Mouse (Mus musculus) small intestine, adult 2 months (tissue): ENCODE results near the gene Uvrag. TPM values are rescaled to one million over a fixed set of nuclear protein-coding genes. Genes with fewer than 3 reads are reported as not detected.

Experiments used
- H3K27ac ChIP-seq: fragments of 200-500 bp; 2 replicates; pipeline ENCODE4 v1.5.1; 2012; ENCODE audit warnings: low read depth, low read length, control low read depth, inconsistent platforms; ENCODE audit not compliant: insufficient read depth
- H3K27me3 ChIP-seq: fragments of 200-500 bp; 2 replicates; pipeline ENCODE4 v1.6.1; 2012; ENCODE audit warnings: mild to moderate bottlenecking, moderate library complexity, low read length, inconsistent platforms; ENCODE audit not compliant: control insufficient read depth, insufficient read depth
- H3K36me3 ChIP-seq: fragments of 200-500 bp; 2 replicates; pipeline ENCODE4 v1.6.1; 2012; ENCODE audit warnings: mild to moderate bottlenecking, low read length, control low read depth, inconsistent platforms; ENCODE audit not compliant: control insufficient read depth, insufficient read depth
- H3K4me1 ChIP-seq: fragments of 200-500 bp; 2 replicates; pipeline ENCODE4 v1.6.1; 2012; ENCODE audit warnings: low read length, inconsistent platforms, mixed read lengths; ENCODE audit not compliant: control insufficient read depth, insufficient read depth, insufficient read length
- H3K4me3 ChIP-seq: fragments of 200-500 bp; 2 replicates; pipeline ENCODE4 v1.5.1; 2012; ENCODE audit warnings: low read depth, mild to moderate bottlenecking, control low read depth, inconsistent platforms, low read length, moderate library complexity
- CTCF ChIP-seq: fragments of 200-500 bp; IDR thresholded peaks from 2 replicates; pipeline ENCODE4 v1.5.1; 2012; ENCODE audit warnings: low read depth, mild to moderate bottlenecking, control low read depth, inconsistent platforms, low read length, moderate library complexity, mixed read lengths; ENCODE audit not compliant: insufficient replicate concordance, insufficient read length; ENCODE audit errors: extremely low read depth
- POLR2A ChIP-seq: fragments of 200-500 bp; IDR thresholded peaks from 2 replicates; pipeline ENCODE4 v1.6.1; 2012; ENCODE audit warnings: low read depth, mild to moderate bottlenecking, control low read depth, inconsistent platforms, low read length, moderate library complexity
- WGBS: fragments of 180-500 bp; shearing (Covaris S2); methylation state at CpG from one replicate; pipeline ENCODE4 v1.1.7; 2018; 5-methylcytosine and 5-hydroxymethylcytosine counted together
- polyA plus RNA-seq: library from polyadenylated mRNA; depleted of rRNA; stranded (reverse); fragments of >200 nt; gene quantifications from 2 replicates; pipeline ENCODE4 v1.2.3, GENCODE M21; 2012

Uvrag gene
- polyA plus RNA-seq, 1 experiment = 28.2 TPM

GRCm38 (mm10) chr7:99034909-99035308 lies 106.0 kb downstream of the Uvrag start:
- Histone ChIP-seq H3K27me3 (no peaks in the 10 kb centered on the region), H3K27ac (no peak overlapping the region), H3K4me1 (peaks cover 4% of the 10 kb centered on the region; the same call in 1 of the 2 replicates), H3K36me3 (0 out of 2 replicates have a peak, but pooled peaks cover 4% of the 10 kb centered on the region), H3K4me3 (no peak overlapping the region)
- 79% methylated on average over 2 of the region's 2 CpGs for WGBS
- TF ChIP-seq CTCF (no peak), POLR2A (no peak)

- Histone ChIP-seq H3K4me3 (no peak overlapping the region), H3K27me3 (no peaks in the 10 kb centered on the region), H3K27ac (no peak overlapping the region), H3K4me1 (peaks cover 10% of the 10 kb centered on the region; the same call in 1 of the 2 replicates), H3K36me3 (0 out of 2 replicates have a peak, but pooled peaks cover 4% of the 10 kb centered on the region)
- TF ChIP-seq CTCF (no peak), POLR2A (no peak)
- WGBS = 41% methylated on average over 5 of the region's 5 CpGs
These were observed 107.1 kb downstream of the Uvrag start for GRCm38 (mm10) chr7:99033838-99034237.

- no peak overlapping the region for H3K4me3 ChIP-seq
- TF ChIP-seq CTCF = no peak
- no peak for TF ChIP-seq POLR2A
- no peak overlapping the region for H3K27ac ChIP-seq
- H3K36me3 ChIP-seq = 0 out of 2 replicates have a peak, but pooled peaks cover 4% of the 10 kb centered on the region
- H3K4me1 ChIP-seq = peaks cover 10% of the 10 kb centered on the region; the same call in 1 of the 2 replicates
- H3K27me3 ChIP-seq = no peaks in the 10 kb centered on the region
- 95% methylated on average over 3 of the region's 3 CpGs for WGBS
These were observed 107.6 kb downstream of the Uvrag start for GRCm38 (mm10) chr7:99033314-99033713.

- no peak for TF ChIP-seq POLR2A
- no peak for TF ChIP-seq CTCF
- no peak overlapping the region for H3K4me3 ChIP-seq
- H3K27me3 ChIP-seq = no peaks in the 10 kb centered on the region
- H3K27ac ChIP-seq = no peak overlapping the region
- 0 out of 2 replicates have a peak, but pooled peaks cover 4% of the 10 kb centered on the region for H3K36me3 ChIP-seq
- 93% methylated on average over 8 of the region's 8 CpGs for WGBS
- peaks cover 10% of the 10 kb centered on the region; the same call in 1 of the 2 replicates for H3K4me1 ChIP-seq
These were observed 108.9 kb downstream of the Uvrag start for GRCm38 (mm10) chr7:99032051-99032450.

GRCm38 (mm10) chr7:99028108-99028507 lies 112.8 kb downstream of the Uvrag start:
- Histone ChIP-seq H3K36me3 (0 out of 2 replicates have a peak, but pooled peaks cover 4% of the 10 kb centered on the region), H3K4me1 (peaks cover 6% of the 10 kb centered on the region; the same call in 1 of the 2 replicates), H3K27ac (no peak overlapping the region), H3K4me3 (no peak overlapping the region), H3K27me3 (no peaks in the 10 kb centered on the region)
- WGBS = 94% methylated on average over 7 of the region's 7 CpGs
- TF ChIP-seq POLR2A (no peak), CTCF (peak; percentile 54; the same call in 1 of the 2 replicates)

- Histone ChIP-seq H3K4me1 (peaks cover 6% of the 10 kb centered on the region; the same call in 1 of the 2 replicates), H3K27ac (no peak overlapping the region), H3K4me3 (no peak overlapping the region), H3K36me3 (0 out of 2 replicates have a peak, but pooled peaks cover 2% of the 10 kb centered on the region), H3K27me3 (no peaks in the 10 kb centered on the region)
- TF ChIP-seq POLR2A (no peak), CTCF (no peak)
- WGBS = 85% methylated on average over 5 of the region's 5 CpGs
These were observed 113.8 kb downstream of the Uvrag start for GRCm38 (mm10) chr7:99027185-99027584.

GRCm38 (mm10) chr7:99025989-99026388 lies 115.0 kb downstream of the Uvrag start:
- WGBS = 91% methylated on average over 10 of the region's 10 CpGs
- Histone ChIP-seq H3K4me3 (no peak overlapping the region), H3K27me3 (no peaks in the 10 kb centered on the region), H3K36me3 (no peaks in the 10 kb centered on the region), H3K4me1 (peaks cover 6% of the 10 kb centered on the region; the same call in 1 of the 2 replicates), H3K27ac (no peak overlapping the region)
- TF ChIP-seq POLR2A = no peak
- no peak for TF ChIP-seq CTCF

GRCm38 (mm10) chr7:99025265-99025664 lies 115.7 kb downstream of the Uvrag start:
- no peak overlapping the region for H3K27ac ChIP-seq
- WGBS = 91% methylated on average over 7 of the region's 7 CpGs
- peaks cover 6% of the 10 kb centered on the region; the same call in 1 of the 2 replicates for H3K4me1 ChIP-seq
- H3K4me3 ChIP-seq = no peak overlapping the region
- H3K36me3 ChIP-seq = no peaks in the 10 kb centered on the region
- TF ChIP-seq POLR2A (no peak), CTCF (no peak)
- H3K27me3 ChIP-seq = no peaks in the 10 kb centered on the region
